Mouse (Mus musculus) stomach, embryonic 16.5 days (tissue): ENCODE measurements at regions not wholly inside any gene's neighbourhood (a gene's known extent, or its start where the extent isn't known, plus 50 kb on each side); places are given as distances from the start of the nearest gene placed in this dataset.

Experiments used
- ATAC-seq: fragments of 200-750 bp; cut with Nextera tagmentation; 2 replicates; pipeline ENCODE4 v1.8.0; 2017; ENCODE audit warnings: moderate number of reproducible peaks, moderate TSS enrichment; ENCODE audit not compliant: insufficient read depth, low FRiP score
- H3K27ac ChIP-seq: fragments of 300-500 bp; sonication (generic); 2 replicates; pipeline ENCODE4 v1.5.1; 2014; ENCODE audit warnings: low read length
- H3K27me3 ChIP-seq: fragments of 300-500 bp; sonication (generic); 2 replicates; pipeline ENCODE4 v1.6.1; 2014; ENCODE audit warnings: low read length, control low read depth, mixed read lengths; ENCODE audit not compliant: control insufficient read depth, insufficient read depth
- H3K36me3 ChIP-seq: fragments of 300-500 bp; sonication (generic); 2 replicates; pipeline ENCODE4 v1.6.1; 2014; ENCODE audit warnings: low read length; ENCODE audit not compliant: control insufficient read depth, insufficient read depth
- H3K4me1 ChIP-seq: fragments of 300-500 bp; sonication (generic); 2 replicates; pipeline ENCODE4 v1.6.1; 2014; ENCODE audit warnings: low read length, control low read depth, mixed read lengths; ENCODE audit not compliant: control insufficient read depth, insufficient read depth
- H3K4me2 ChIP-seq: fragments of 300-500 bp; sonication (generic); 2 replicates; pipeline ENCODE4 v1.6.1; 2014; ENCODE audit warnings: low read depth, low read length, mixed read lengths
- H3K4me3 ChIP-seq: fragments of 300-500 bp; sonication (generic); replicated peaks from 2 replicates; pipeline ENCODE4 v1.5.1; 2014; ENCODE audit warnings: mild to moderate bottlenecking, low read length
- H3K9ac ChIP-seq: fragments of 300-500 bp; sonication (generic); 2 replicates; pipeline ENCODE4 v1.6.1; 2014; ENCODE audit warnings: low read length
- H3K9me3 ChIP-seq: fragments of 300-500 bp; sonication (generic); replicated peaks from 2 replicates; pipeline ENCODE4 v1.6.1; 2016; ENCODE audit warnings: low read length, control low read depth; ENCODE audit not compliant: control insufficient read depth
- WGBS: fragments of 180-500 bp; shearing (Covaris S2); extraction: QIAGEN DNeasy Blood & Tissue Kit; methylation state at CpG from one replicate; pipeline ENCODE4 v1.1.7; 2014; 5-methylcytosine and 5-hydroxymethylcytosine counted together

GRCm38 (mm10) chr14:80485149-80485548, 501.3 kb downstream of the Olfm4 start:
- Histone ChIP-seq H3K4me1 (no peaks in the 10 kb centered on the region), H3K27me3 (no peaks in the 10 kb centered on the region), H3K36me3 (no peaks in the 10 kb centered on the region), H3K4me2 (no peak overlapping the region), H3K4me3 (no peak overlapping the region), H3K9ac (no peak overlapping the region), H3K27ac (no peak overlapping the region), H3K9me3 (no peaks in the 10 kb centered on the region)
- ATAC-seq, result no peak

GRCm38 (mm10) chr14:80486605-80487004, 502.7 kb downstream of the Olfm4 start:
- no peak overlapping the region for H3K4me2 ChIP-seq
- no peak for ATAC-seq
- no peaks in the 10 kb centered on the region for H3K4me1 ChIP-seq
- no peak overlapping the region for H3K9ac ChIP-seq
- no peaks in the 10 kb centered on the region for H3K27me3 ChIP-seq
- H3K4me3 ChIP-seq, result no peak overlapping the region
- 81% methylated on average over 6 of the region's 6 CpGs for WGBS
- H3K9me3 ChIP-seq, result no peaks in the 10 kb centered on the region
- H3K27ac ChIP-seq, result no peak overlapping the region
- no peaks in the 10 kb centered on the region for H3K36me3 ChIP-seq

GRCm38 (mm10) chr14:80492043-80492900, 508.4 kb downstream of the Olfm4 start:
- ATAC-seq, result no peak
- 67% methylated on average over 10 of the region's 10 CpGs for WGBS
- no peaks in the 10 kb centered on the region for H3K27me3 ChIP-seq

GRCm38 (mm10) chr14:80492901-80493279, 509.0 kb downstream of the Olfm4 start:
- no peaks in the 10 kb centered on the region for H3K4me1 ChIP-seq

More at GRCm38 (mm10) chr14:80492043-80492900, 508.4 kb downstream of the Olfm4 start:
- Histone ChIP-seq H3K4me2 (no peak overlapping the region), H3K4me3 (no peak overlapping the region), H3K4me1 (no peaks in the 10 kb centered on the region), H3K9ac (no peak overlapping the region), H3K27ac (no peak overlapping the region), H3K36me3 (no peaks in the 10 kb centered on the region), H3K9me3 (no peaks in the 10 kb centered on the region)

GRCm38 (mm10) chr14:80504351-80504750, 520.5 kb downstream of the Olfm4 start:
- no peak overlapping the region for H3K4me3 ChIP-seq
- no peak overlapping the region for H3K4me2 ChIP-seq
- H3K36me3 ChIP-seq, result no peaks in the 10 kb centered on the region
- 90% methylated on average over 2 of the region's 2 CpGs for WGBS
- ATAC-seq, result no peak
- no peaks in the 10 kb centered on the region for H3K4me1 ChIP-seq
- no peaks in the 10 kb centered on the region for H3K27me3 ChIP-seq
- no peak overlapping the region for H3K27ac ChIP-seq
- no peaks in the 10 kb centered on the region for H3K9me3 ChIP-seq
- H3K9ac ChIP-seq, result no peak overlapping the region

More at GRCm38 (mm10) chr14:80492901-80493279, 509.0 kb downstream of the Olfm4 start:
- no peak overlapping the region for H3K27ac ChIP-seq
- no peaks in the 10 kb centered on the region for H3K9me3 ChIP-seq
- ATAC-seq, result no peak
- no peak overlapping the region for H3K4me2 ChIP-seq
- WGBS, result 67% methylated on average over 4 of the region's 4 CpGs
- H3K36me3 ChIP-seq, result no peaks in the 10 kb centered on the region
- no peaks in the 10 kb centered on the region for H3K27me3 ChIP-seq
- no peak overlapping the region for H3K9ac ChIP-seq
- H3K4me3 ChIP-seq, result no peak overlapping the region

- Histone ChIP-seq H3K9me3 (no peaks in the 10 kb centered on the region), H3K27me3 (no peaks in the 10 kb centered on the region), H3K27ac (no peak overlapping the region), H3K9ac (no peak overlapping the region), H3K4me2 (no peak overlapping the region), H3K4me1 (no peaks in the 10 kb centered on the region), H3K36me3 (no peaks in the 10 kb centered on the region), H3K4me3 (no peak overlapping the region)
- WGBS, result 95% methylated on average over 2 of the region's 2 CpGs
- ATAC-seq, result no peak
These were observed 532.7 kb downstream of the Olfm4 start for GRCm38 (mm10) chr14:80516626-80517025.

GRCm38 (mm10) chr14:80521216-80521615, 537.3 kb downstream of the Olfm4 start:
- Histone ChIP-seq H3K27ac (no peak overlapping the region), H3K36me3 (no peaks in the 10 kb centered on the region), H3K4me1 (no peaks in the 10 kb centered on the region), H3K9me3 (no peaks in the 10 kb centered on the region), H3K4me3 (no peak overlapping the region), H3K9ac (no peak overlapping the region), H3K4me2 (no peak overlapping the region), H3K27me3 (no peaks in the 10 kb centered on the region)
- WGBS, result 47% methylated on average over 1 of the region's 1 CpGs
- ATAC-seq, result no peak

GRCm38 (mm10) chr14:80521631-80522030, 537.8 kb downstream of the Olfm4 start:
- H3K9me3 ChIP-seq, result no peaks in the 10 kb centered on the region
- 57% methylated on average over 1 of the region's 1 CpGs for WGBS
- no peaks in the 10 kb centered on the region for H3K36me3 ChIP-seq
- H3K27me3 ChIP-seq, result no peaks in the 10 kb centered on the region
- no peak overlapping the region for H3K27ac ChIP-seq
- H3K4me3 ChIP-seq, result no peak overlapping the region
- no peaks in the 10 kb centered on the region for H3K4me1 ChIP-seq
- no peak overlapping the region for H3K9ac ChIP-seq
- no peak for ATAC-seq
- no peak overlapping the region for H3K4me2 ChIP-seq

- no peaks in the 10 kb centered on the region for H3K9me3 ChIP-seq
- no peak overlapping the region for H3K9ac ChIP-seq
- H3K4me2 ChIP-seq, result no peak overlapping the region
- H3K4me3 ChIP-seq, result no peak overlapping the region
- H3K4me1 ChIP-seq, result no peaks in the 10 kb centered on the region
- H3K27me3 ChIP-seq, result no peaks in the 10 kb centered on the region
- H3K36me3 ChIP-seq, result no peaks in the 10 kb centered on the region
- ATAC-seq, result no peak
- no peak overlapping the region for H3K27ac ChIP-seq
- 71% methylated on average over 3 of the region's 3 CpGs for WGBS
These were observed 538.7 kb downstream of the Olfm4 start for GRCm38 (mm10) chr14:80522536-80522935.
